1 mouse cellular context compared by ENCODE assay signal in the genomic region with DNA sequence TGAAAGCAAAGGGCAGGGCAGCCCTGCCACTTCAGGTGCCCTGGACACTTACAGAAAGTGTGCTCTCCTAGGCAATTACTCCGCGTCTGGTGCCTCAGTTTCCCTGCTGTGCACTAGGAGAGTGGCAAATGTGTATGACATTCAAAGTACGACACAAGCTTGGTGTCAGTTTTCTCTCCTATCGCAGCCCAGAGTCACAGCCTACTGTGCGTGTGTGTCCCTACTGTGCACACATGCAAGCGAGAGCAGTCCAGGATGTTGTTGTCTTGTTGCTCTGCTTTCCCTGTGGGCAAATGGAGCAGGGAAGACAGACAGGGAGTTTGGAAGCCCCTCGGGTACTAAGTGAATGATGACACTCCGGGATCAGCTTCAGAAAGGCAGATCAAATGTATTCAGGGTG.
TF ChIP-seq lines count a peak whose summit lies in the region.

No protein-coding gene starts in this region.

TF ChIP-seq in CH12.LX, 34 proteins besides CTCF, POLR2A, EP300 and RAD21 (continued from another document):
- TF ChIP-seq UBTF (IDR thresholded peaks at IDR 0.05; ENCODE audit: low read depth, low read length), result no peak
